Mouse (Mus musculus): Measurements from ENCODE around the gene Ubr3.

The Ubr3 gene

GRCm38 (mm10) chr2:70031472-70031871 is 134.4 kb downstream of the Ubr3 start:
- DNase-seq (ENCODE audit: low spot score in 2 of 2): no peak

GRCm38 (mm10) chr2:70034895-70035294 is 137.8 kb downstream of the Ubr3 start:
- no peak for DNase-seq (ENCODE audit: low spot score in 2 of 2)

GRCm38 (mm10) chr2:70035358-70035757 is 138.3 kb downstream of the Ubr3 start:
- DNase-seq (ENCODE audit: low spot score in 2 of 2): no peak

GRCm38 (mm10) chr2:70037221-70037620 is 140.2 kb downstream of the Ubr3 start:
- DNase-seq (ENCODE audit: low spot score in 2 of 2): peak in 1 of 2 experiments; percentile 51

- DNase-seq (ENCODE audit: low spot score in 2 of 2): no peak
Measured at GRCm38 (mm10) chr2:70038752-70039151, 141.7 kb downstream of the Ubr3 start, which contains the start of gene Myo3b. Gene Myo3b (plus strand): TSS chr2:70039126.

GRCm38 (mm10) chr2:70044466-70044865 is 147.4 kb downstream of the Ubr3 start:
- DNase-seq (ENCODE audit: low spot score in 2 of 2): no peak

GRCm38 (mm10) chr2:70047868-70048267 is 150.8 kb downstream of the Ubr3 start:
- DNase-seq (ENCODE audit: low spot score in 2 of 2): no peak

GRCm38 (mm10) chr2:70053803-70054202 is 156.8 kb downstream of the Ubr3 start:
- DNase-seq (ENCODE audit: low spot score in 2 of 2): no peak

- DNase-seq (ENCODE audit: low spot score in 2 of 2): no peak
Measured at GRCm38 (mm10) chr2:70058201-70058600, 161.2 kb downstream of the Ubr3 start.

GRCm38 (mm10) chr2:70060359-70061345 is 163.6 kb downstream of the Ubr3 start:
- peak; percentile 43 to 51 for DNase-seq (ENCODE audit: low spot score in 2 of 2)

- no peak for DNase-seq (ENCODE audit: low spot score in 2 of 2)
Measured at GRCm38 (mm10) chr2:70065116-70065515, 168.1 kb downstream of the Ubr3 start.

GRCm38 (mm10) chr2:70065729-70066300 is 168.8 kb downstream of the Ubr3 start:
- DNase-seq (ENCODE audit: low spot score in 2 of 2): no peak

GRCm38 (mm10) chr2:70066338-70067022 is 169.4 kb downstream of the Ubr3 start:
- DNase-seq (ENCODE audit: low spot score in 2 of 2): no peak

- DNase-seq (ENCODE audit: low spot score in 2 of 2): no peak
Measured at GRCm38 (mm10) chr2:70069861-70070260, 172.8 kb downstream of the Ubr3 start.
